Mouse (Mus musculus): Measurements from ENCODE around the gene Nap1l2. TPM values are rescaled to one million over a fixed set of nuclear protein-coding genes. Genes with fewer than 3 reads are reported as not detected.

Nap1l2 gene
- total RNA-seq (2014; rRNA removed; ENCODE audit: low replicate concordance) (0.62 TPM in 1 of 2 replicates, not detected in the other), polyA plus RNA-seq (2015; fragmentation: Nextera tagmentation; extraction: Ambion mirVana) (0.14 and 0.26 TPM in 2 replicates)

GRCm38 (mm10) chrX:103186431-103186786 is at the start of gene Nap1l2:
Nap1l2 (minus strand) TSS chrX:103186640.
- H3K27me3 ChIP-seq (ENCODE audit: control insufficient read depth, insufficient read depth, low read length), result peaks cover 29% of the 10 kb centered on the region
- 16% methylated on average over 13 of the region's 13 CpGs for WGBS
- H3K36me3 ChIP-seq (replicated peaks; ENCODE audit: control insufficient read depth, insufficient read depth, low read length), result no peaks in the 10 kb centered on the region
- H3K9me3 ChIP-seq (replicated peaks; ENCODE audit: control insufficient read depth, low read length), result no peaks in the 10 kb centered on the region
- H3K4me2 ChIP-seq (ENCODE audit: low read depth, low read length), result peak within 1 kb of the TSS; percentile 65
- peak within 1 kb of the TSS; percentile 40 for H3K4me3 ChIP-seq (ENCODE audit: low read depth, low read length)
- ATAC-seq (ENCODE audit: insufficient read depth, low read depth) (no peak), DNase-seq (ENCODE audit: low spot score) (peak; percentile 13)
- no peaks in the 10 kb centered on the region for H3K4me1 ChIP-seq (ENCODE audit: control insufficient read depth, insufficient read depth)
- no peak for TF ChIP-seq EP300 (IDR thresholded peaks at IDR 0.05; ENCODE audit: low read depth)
- TF ChIP-seq CTCF (IDR thresholded peaks at IDR 0.05; ENCODE audit: low read depth), result no peak
- H3K9ac ChIP-seq (replicated peaks; ENCODE audit: low read depth, low read length), result no peak within 1 kb of the TSS
- no peak within 1 kb of the TSS for H3K27ac ChIP-seq (ENCODE audit: low read depth)

- H3K4me2 ChIP-seq (ENCODE audit: low read depth, low read length), result no peak overlapping the region
- TF ChIP-seq CTCF (IDR thresholded peaks at IDR 0.05; ENCODE audit: low read depth) (no peak), EP300 (IDR thresholded peaks at IDR 0.05; ENCODE audit: low read depth) (no peak)
- WGBS, result 79% methylated on average over 4 of the region's 4 CpGs
- peaks cover 7% of the 10 kb centered on the region; the same call in 1 of the 2 replicates for H3K27me3 ChIP-seq (ENCODE audit: control insufficient read depth, insufficient read depth, low read length)
- no peaks in the 10 kb centered on the region for H3K36me3 ChIP-seq (replicated peaks; ENCODE audit: control insufficient read depth, insufficient read depth, low read length)
- ATAC-seq (ENCODE audit: insufficient read depth, low read depth), result no peak
- no peak overlapping the region for H3K27ac ChIP-seq (ENCODE audit: low read depth)
- H3K4me1 ChIP-seq (ENCODE audit: control insufficient read depth, insufficient read depth), result no peaks in the 10 kb centered on the region
- DNase-seq (ENCODE audit: low spot score), result no peak
- H3K9ac ChIP-seq (replicated peaks; ENCODE audit: low read depth, low read length), result no peak overlapping the region
- H3K9me3 ChIP-seq (replicated peaks; ENCODE audit: control insufficient read depth, low read length), result no peaks in the 10 kb centered on the region
- no peak overlapping the region for H3K4me3 ChIP-seq (ENCODE audit: low read depth, low read length)
Observed at GRCm38 (mm10) chrX:103215251-103215650, 28.8 kb upstream of the Nap1l2 start.

GRCm38 (mm10) chrX:103186829-103187228 is 389 bp upstream of the Nap1l2 start:
- ATAC-seq (ENCODE audit: insufficient read depth, low read depth), result no peak
- Histone ChIP-seq H3K9me3 (replicated peaks; ENCODE audit: control insufficient read depth, low read length) (no peaks in the 10 kb centered on the region), H3K4me3 (ENCODE audit: low read depth, low read length) (peak overlapping the region; percentile 40; the same call in 1 of the 2 replicates), H3K36me3 (replicated peaks; ENCODE audit: control insufficient read depth, insufficient read depth, low read length) (no peaks in the 10 kb centered on the region), H3K4me2 (ENCODE audit: low read depth, low read length) (peak overlapping the region; percentile 65; the same call in 1 of the 2 replicates), H3K9ac (replicated peaks; ENCODE audit: low read depth, low read length) (no peak overlapping the region), H3K4me1 (ENCODE audit: control insufficient read depth, insufficient read depth) (no peaks in the 10 kb centered on the region), H3K27me3 (ENCODE audit: control insufficient read depth, insufficient read depth, low read length) (peaks cover 29% of the 10 kb centered on the region), H3K27ac (ENCODE audit: low read depth) (no peak overlapping the region)
- TF ChIP-seq CTCF (IDR thresholded peaks at IDR 0.05; ENCODE audit: low read depth) (no peak), EP300 (IDR thresholded peaks at IDR 0.05; ENCODE audit: low read depth) (no peak)
- no peak for DNase-seq (ENCODE audit: low spot score)
- 28% methylated on average over 1 of the region's 1 CpGs for WGBS

GRCm38 (mm10) chrX:103185781-103186430 is 534 bp downstream of the Nap1l2 start:
- H3K9ac ChIP-seq (replicated peaks; ENCODE audit: low read depth, low read length), result no peak overlapping the region
- WGBS, result 13% methylated on average over 20 of the region's 20 CpGs

GRCm38 (mm10) chrX:103183536-103183935 is 2.9 kb downstream of the Nap1l2 start:
- no peak for ATAC-seq (ENCODE audit: insufficient read depth, low read depth)
- no peaks in the 10 kb centered on the region for H3K9me3 ChIP-seq (replicated peaks; ENCODE audit: control insufficient read depth, low read length)
- DNase-seq (ENCODE audit: low spot score), result no peak
- H3K27me3 ChIP-seq (ENCODE audit: control insufficient read depth, insufficient read depth, low read length), result peaks cover 29% of the 10 kb centered on the region
- H3K4me2 ChIP-seq (ENCODE audit: low read depth, low read length), result no peak overlapping the region
- no peak overlapping the region for H3K9ac ChIP-seq (replicated peaks; ENCODE audit: low read depth, low read length)
- no peak overlapping the region for H3K4me3 ChIP-seq (ENCODE audit: low read depth, low read length)
- H3K4me1 ChIP-seq (ENCODE audit: control insufficient read depth, insufficient read depth), result no peaks in the 10 kb centered on the region
- no peak for TF ChIP-seq EP300 (IDR thresholded peaks at IDR 0.05; ENCODE audit: low read depth)
- peak; percentile 36 for TF ChIP-seq CTCF (IDR thresholded peaks at IDR 0.05; ENCODE audit: low read depth)
- H3K36me3 ChIP-seq (replicated peaks; ENCODE audit: control insufficient read depth, insufficient read depth, low read length), result no peaks in the 10 kb centered on the region
- H3K27ac ChIP-seq (ENCODE audit: low read depth), result no peak overlapping the region

More at GRCm38 (mm10) chrX:103185781-103186430, 534 bp downstream of the Nap1l2 start:
- Histone ChIP-seq H3K36me3 (replicated peaks; ENCODE audit: control insufficient read depth, insufficient read depth, low read length) (no peaks in the 10 kb centered on the region), H3K4me3 (ENCODE audit: low read depth, low read length) (peak overlapping the region; percentile 40), H3K4me2 (ENCODE audit: low read depth, low read length) (peak overlapping the region; percentile 65), H3K4me1 (ENCODE audit: control insufficient read depth, insufficient read depth) (no peaks in the 10 kb centered on the region), H3K9me3 (replicated peaks; ENCODE audit: control insufficient read depth, low read length) (no peaks in the 10 kb centered on the region), H3K27me3 (ENCODE audit: control insufficient read depth, insufficient read depth, low read length) (peaks cover 29% of the 10 kb centered on the region), H3K27ac (ENCODE audit: low read depth) (no peak overlapping the region)
- no peak for DNase-seq (ENCODE audit: low spot score)
- TF ChIP-seq EP300 (IDR thresholded peaks at IDR 0.05; ENCODE audit: low read depth) (no peak), CTCF (IDR thresholded peaks at IDR 0.05; ENCODE audit: low read depth) (no peak)
- ATAC-seq (ENCODE audit: insufficient read depth, low read depth), result no peak

Measured in heart, postnatal 0 days (tissue).